Mouse (Mus musculus) E14TG2a.4 (cell line): Measurements from ENCODE around the gene Cdk15.

Experiments
- H3K27me3 ChIP-seq: 2 replicates; pipeline ENCODE4 v1.6.1; 2014; ENCODE audit warnings: low read length, control low read depth; ENCODE audit not compliant: insufficient read depth
- H3K36me3 ChIP-seq: 2 replicates; pipeline ENCODE4 v1.6.1; 2014; ENCODE audit warnings: low read length, control low read depth; ENCODE audit not compliant: insufficient read depth
- H3K4me1 ChIP-seq: replicated peaks from 2 replicates; pipeline ENCODE4 v1.6.1; 2014; ENCODE audit warnings: low read depth, low read length, control low read depth
- H3K4me3 ChIP-seq: replicated peaks from 2 replicates; pipeline ENCODE4 v1.5.1; 2014; ENCODE audit warnings: mild to moderate bottlenecking, low read length
- H3K9me3 ChIP-seq: 2 replicates; pipeline ENCODE4 v1.6.1; 2014; ENCODE audit warnings: low read length, control low read depth
- CTCF ChIP-seq: conservative IDR thresholded peaks from 2 replicates; pipeline ENCODE4 v1.5.1; 2014; ENCODE audit warnings: low read length
- NANOG ChIP-seq: IDR thresholded peaks from 2 replicates; pipeline ENCODE4 v1.6.1; 2014; ENCODE audit warnings: borderline replicate concordance, low read length, mixed read lengths
- POU5F1 ChIP-seq: IDR thresholded peaks from 2 replicates; pipeline ENCODE4 v1.6.1; 2014; ENCODE audit warnings: low read length, borderline replicate concordance

Cdk15 gene

DNA sequence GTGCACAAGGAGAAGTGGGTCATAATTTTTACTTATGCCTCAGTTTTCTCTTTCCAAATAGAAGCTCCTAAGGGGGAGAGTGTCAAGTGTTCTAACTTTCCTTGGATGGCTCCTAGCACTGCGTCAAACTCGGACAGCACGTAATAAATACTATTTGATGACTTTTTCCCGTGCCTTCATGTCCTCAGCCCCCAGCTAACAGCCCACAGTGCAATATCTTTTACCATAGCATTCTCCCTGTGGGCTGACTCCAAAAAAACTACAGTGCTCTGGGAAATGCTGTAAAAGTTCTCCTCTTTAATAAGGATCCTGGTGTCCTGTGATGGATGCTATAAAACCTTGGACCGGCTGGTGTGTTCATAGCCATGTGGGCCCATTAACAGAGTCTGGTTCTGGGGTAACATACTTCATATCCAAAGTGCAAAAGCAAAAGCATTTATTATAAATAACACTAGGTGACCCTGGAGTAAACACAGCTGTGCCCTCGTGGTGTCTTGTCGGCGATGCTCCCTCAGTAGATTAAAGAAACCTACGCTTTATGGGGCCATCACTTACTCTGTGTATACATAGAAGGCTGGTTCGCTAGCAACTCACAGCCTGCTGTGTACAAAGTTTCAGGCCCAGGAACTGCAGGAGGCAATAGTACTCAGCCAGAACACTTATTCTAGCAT lies 112.1 kb downstream of the Cdk15 start:
- TF ChIP-seq CTCF (no peak), POU5F1 (no peak), NANOG (no peak)
- H3K36me3 ChIP-seq, result no peaks in the 10 kb centered on the region
- no peaks in the 10 kb centered on the region for H3K27me3 ChIP-seq
- H3K9me3 ChIP-seq, result no peaks in the 10 kb centered on the region
- no peak overlapping the region for H3K4me3 ChIP-seq
- H3K4me1 ChIP-seq, result peaks cover 34% of the 10 kb centered on the region

DNA sequence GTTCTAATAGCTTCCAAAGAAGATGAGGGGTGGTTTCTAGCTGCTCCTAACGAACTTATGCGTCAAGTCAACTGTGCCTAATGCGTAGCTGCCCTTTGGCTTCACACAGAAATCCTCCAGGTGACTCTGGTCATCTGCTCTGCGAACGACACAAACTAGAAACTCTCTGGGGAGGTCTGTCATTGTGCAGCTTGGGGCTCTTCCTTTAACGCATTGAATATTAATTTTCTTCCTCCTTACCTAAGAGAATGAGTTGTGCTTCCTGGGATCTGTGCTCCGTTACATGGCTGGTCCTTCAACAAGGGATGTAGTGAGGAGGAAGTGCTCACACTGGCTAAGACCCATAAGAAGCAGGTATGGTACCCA lies 112.6 kb downstream of the Cdk15 start:
- Histone ChIP-seq H3K27me3 (no peaks in the 10 kb centered on the region), H3K4me3 (no peak overlapping the region), H3K4me1 (peaks cover 34% of the 10 kb centered on the region), H3K36me3 (no peaks in the 10 kb centered on the region), H3K9me3 (no peaks in the 10 kb centered on the region)
- no peak for TF ChIP-seq POU5F1
- TF ChIP-seq CTCF, result no peak
- no peak for TF ChIP-seq NANOG

DNA sequence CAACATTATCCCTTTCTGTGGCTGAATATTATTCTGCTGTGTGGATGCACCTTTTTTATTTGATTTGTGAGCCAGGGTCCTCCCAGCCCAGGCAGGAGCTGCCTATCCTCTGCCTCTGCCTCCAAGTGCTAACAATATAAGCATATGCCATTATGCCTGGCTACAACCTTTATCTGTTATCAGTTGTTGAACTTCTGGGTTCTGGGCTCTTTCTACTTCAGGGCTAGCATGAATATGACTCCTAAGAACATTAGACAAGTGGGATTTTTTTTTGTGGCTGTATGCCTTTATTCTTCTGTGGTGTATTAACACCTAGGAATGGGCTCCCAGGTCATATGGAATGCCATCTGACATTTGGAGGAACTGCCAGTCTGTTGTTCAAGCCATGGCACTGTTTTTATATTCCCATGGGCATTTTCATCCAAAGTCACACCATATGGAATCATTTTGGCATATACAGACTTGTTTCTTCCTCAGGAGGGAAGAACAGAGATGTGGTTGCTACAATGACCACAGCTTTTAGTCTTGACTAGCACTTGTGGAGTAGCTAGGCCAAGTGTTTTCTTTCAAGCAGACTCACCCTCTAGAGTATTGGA lies 113.7 kb downstream of the Cdk15 start:
- peaks cover 34% of the 10 kb centered on the region for H3K4me1 ChIP-seq
- H3K36me3 ChIP-seq, result 0 out of 2 replicates have a peak, but pooled peaks cover 3% of the 10 kb centered on the region
- H3K9me3 ChIP-seq, result peaks cover 8% of the 10 kb centered on the region; the same call in 1 of the 2 replicates
- H3K4me3 ChIP-seq, result no peak overlapping the region
- no peaks in the 10 kb centered on the region for H3K27me3 ChIP-seq
- no peak for TF ChIP-seq POU5F1

DNA sequence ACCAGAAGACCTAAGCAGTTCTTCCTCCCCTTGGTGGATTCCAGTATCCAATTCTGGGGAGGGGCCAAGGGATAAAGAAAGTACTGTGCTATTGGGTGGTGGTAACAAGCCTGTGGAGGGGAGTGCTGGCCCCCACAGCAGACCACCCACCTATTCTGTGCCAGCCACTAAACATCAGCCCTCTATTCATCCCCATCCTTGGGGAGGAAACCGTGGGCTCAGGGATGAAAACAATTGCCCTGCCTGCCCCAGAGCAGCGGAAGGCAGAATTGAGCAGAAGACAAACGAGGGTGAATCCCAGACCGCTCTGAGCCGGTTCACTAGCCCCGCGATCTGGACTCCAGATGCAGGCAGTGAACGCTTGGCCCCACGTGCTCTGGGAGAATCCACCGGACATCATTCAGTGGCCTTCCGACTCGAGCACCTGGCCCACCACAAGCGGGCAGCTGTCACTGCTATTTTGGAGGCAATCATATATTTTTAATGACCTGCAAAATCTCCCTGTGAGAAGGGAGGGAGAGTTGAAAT lies 119.4 kb downstream of the Cdk15 start:
- H3K27me3 ChIP-seq, result no peaks in the 10 kb centered on the region
- H3K4me3 ChIP-seq, result peak overlapping the region; percentile 54
- peaks cover 55% of the 10 kb centered on the region for H3K4me1 ChIP-seq
- H3K9me3 ChIP-seq, result peaks cover 8% of the 10 kb centered on the region; the same call in 1 of the 2 replicates
- TF ChIP-seq POU5F1, result no peak
- TF ChIP-seq NANOG, result peak; percentile 16; the same call in 1 of the 2 replicates
- H3K36me3 ChIP-seq, result 0 out of 2 replicates have a peak, but pooled peaks cover 3% of the 10 kb centered on the region

DNA sequence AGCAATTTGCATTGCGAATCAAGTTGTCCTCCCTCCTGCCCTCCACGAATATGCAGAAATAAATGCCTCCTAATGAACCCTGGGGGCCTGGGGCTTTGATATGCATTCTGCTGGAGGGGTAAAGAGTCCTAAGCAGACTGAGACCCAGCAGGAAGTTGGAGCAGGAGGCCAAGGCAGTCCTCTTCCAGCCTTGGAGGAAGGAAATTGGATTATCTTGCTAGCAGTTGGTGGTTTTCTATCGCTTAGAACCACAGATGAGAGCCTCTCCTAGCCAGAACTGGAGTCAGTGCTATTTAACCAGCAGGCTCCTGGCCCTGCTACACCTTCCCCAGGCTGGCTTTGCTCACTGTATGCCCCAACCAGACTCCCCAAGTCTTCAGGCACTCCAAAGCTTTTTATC lies 119.9 kb downstream of the Cdk15 start:
- Histone ChIP-seq H3K4me3 (peak overlapping the region; percentile 54), H3K4me1 (peaks cover 55% of the 10 kb centered on the region), H3K9me3 (peaks cover 8% of the 10 kb centered on the region; the same call in 1 of the 2 replicates), H3K36me3 (0 out of 2 replicates have a peak, but pooled peaks cover 3% of the 10 kb centered on the region), H3K27me3 (no peaks in the 10 kb centered on the region)
- TF ChIP-seq NANOG (peak; percentile 39; the same call in 1 of the 2 replicates), CTCF (no peak), POU5F1 (peak; percentile 97)

DNA sequence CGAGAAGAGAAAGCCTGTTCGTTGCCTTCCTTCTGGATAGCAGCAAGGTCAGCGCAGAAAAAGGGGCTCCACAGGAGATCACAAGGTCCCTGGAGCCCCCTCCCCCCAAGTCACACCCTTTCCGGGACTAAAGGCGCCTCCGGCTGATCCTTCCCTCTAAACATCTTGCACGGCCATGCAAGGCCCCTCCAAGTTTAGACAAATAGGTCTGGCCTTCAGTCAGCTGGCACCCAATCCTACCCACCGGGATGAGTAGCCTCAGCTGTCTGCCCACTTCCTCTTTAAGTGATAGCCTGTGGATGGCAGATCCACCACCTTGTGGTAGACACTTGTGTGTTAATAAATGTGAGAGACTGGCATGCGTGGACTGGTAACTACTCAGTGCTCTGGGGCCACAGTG lies 120.6 kb downstream of the Cdk15 start:
- Histone ChIP-seq H3K9me3 (peaks cover 8% of the 10 kb centered on the region; the same call in 1 of the 2 replicates), H3K36me3 (0 out of 2 replicates have a peak, but pooled peaks cover 3% of the 10 kb centered on the region), H3K4me1 (peaks cover 56% of the 10 kb centered on the region), H3K27me3 (no peaks in the 10 kb centered on the region), H3K4me3 (peak overlapping the region; percentile 54)
- TF ChIP-seq NANOG (no peak), POU5F1 (no peak), CTCF (no peak)

DNA sequence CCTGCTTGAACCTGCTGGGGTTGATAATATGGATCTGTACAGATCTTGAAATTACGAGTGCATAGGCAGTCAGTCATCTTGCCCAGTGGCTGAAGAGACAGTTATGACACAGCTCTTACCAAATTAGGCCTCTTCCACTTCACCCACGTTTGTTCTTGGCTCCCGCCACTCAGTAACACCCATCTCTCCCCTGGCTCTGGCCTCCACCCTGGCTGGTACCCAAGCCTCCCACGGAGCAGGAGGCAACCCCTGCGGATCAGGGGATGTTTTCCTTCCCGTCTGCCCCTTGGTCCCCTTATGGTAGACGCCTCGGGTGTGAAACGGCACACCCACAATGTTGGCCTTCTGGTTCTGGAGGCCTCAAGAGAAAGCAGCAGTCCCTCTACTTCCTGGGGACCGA lies 124.2 kb downstream of the Cdk15 start:
- Histone ChIP-seq H3K36me3 (no peaks in the 10 kb centered on the region), H3K9me3 (no peaks in the 10 kb centered on the region), H3K27me3 (no peaks in the 10 kb centered on the region), H3K4me3 (no peak overlapping the region), H3K4me1 (peaks cover 72% of the 10 kb centered on the region)
- TF ChIP-seq NANOG, result no peak
- TF ChIP-seq POU5F1, result no peak
- TF ChIP-seq CTCF, result no peak

DNA sequence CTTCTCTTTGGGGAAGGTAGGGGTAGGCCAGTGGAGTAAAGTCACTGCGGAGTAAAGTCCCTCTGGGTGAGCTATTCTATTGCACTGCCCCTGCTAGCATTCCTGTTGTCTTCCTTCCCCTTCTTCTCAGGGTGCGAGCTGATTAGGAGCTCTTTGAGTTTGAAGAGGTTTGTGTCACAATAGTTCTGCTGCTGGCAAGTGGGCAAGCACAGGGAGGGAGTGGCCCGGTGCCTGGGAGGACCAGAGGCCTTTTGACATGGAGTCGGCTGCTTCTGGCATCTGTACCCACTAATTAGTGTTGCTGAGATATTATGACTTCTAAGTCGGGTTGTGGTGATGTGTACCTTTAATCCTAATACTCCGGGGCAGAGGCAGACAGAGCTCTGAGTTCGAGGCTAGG lies 124.8 kb downstream of the Cdk15 start:
- Histone ChIP-seq H3K9me3 (no peaks in the 10 kb centered on the region), H3K36me3 (no peaks in the 10 kb centered on the region), H3K27me3 (no peaks in the 10 kb centered on the region), H3K4me1 (peaks cover 71% of the 10 kb centered on the region), H3K4me3 (no peak overlapping the region)
- TF ChIP-seq NANOG (no peak), CTCF (no peak), POU5F1 (no peak)
